Mouse (Mus musculus): ENCODE measurements around the gene Fam32a. TPM values are rescaled to one million over a fixed set of nuclear protein-coding genes. Genes with fewer than 3 reads are reported as not detected.

Fam32a gene
- polyA plus RNA-seq (2015; fragmentation: Nextera tagmentation; extraction: Ambion mirVana) = 55.5 and 56.7 TPM in 2 replicates

GRCm38 (mm10) chr8:72219541-72220363, at the start of gene Fam32a:
Gene Fam32a (plus strand): TSS chr8:72219730.

GRCm38 (mm10) chr8:72189417-72190214, 29.9 kb upstream of the Fam32a start, which contains the start of gene Hsh2d:
Gene Hsh2d (plus strand): TSS chr8:72189638.

GRCm38 (mm10) chr8:72212751-72213150, 6.8 kb upstream of the Fam32a start, which contains the start of gene Cib3:
Gene Cib3 (minus strand): TSS chr8:72212837.

GRCm38 (mm10) chr8:72213536-72213935, 6.0 kb upstream of the Fam32a start, which contains the start of gene Gm11034:
Gene Gm11034 (minus strand): TSS chr8:72213636.

GRCm38 (mm10) chr8:72239499-72240402, 20.2 kb downstream of the Fam32a start, which contains the start of gene Ap1m1:
Gene Ap1m1 (plus strand): TSS chr8:72240018.

Other genes starting within 250 kb of the Fam32a start
- gene Cyp4f18, start 210.1 kb upstream of the Fam32a start, polyA plus RNA-seq (2015; fragmentation: Nextera tagmentation; extraction: Ambion mirVana) = 2.1 and 17.7 TPM in 2 replicates
- not detected in 2 replicates for gene Olfr372, start 178.5 kb upstream of the Fam32a start, polyA plus RNA-seq (2015; fragmentation: Nextera tagmentation; extraction: Ambion mirVana)
- not detected in 2 replicates for gene Olfr373, start 136.6 kb upstream of the Fam32a start, polyA plus RNA-seq (2015; fragmentation: Nextera tagmentation; extraction: Ambion mirVana)
- not detected in 2 replicates for gene Olfr374, start 112.7 kb upstream of the Fam32a start, polyA plus RNA-seq (2015; fragmentation: Nextera tagmentation; extraction: Ambion mirVana)
- gene Tpm4, start 84.8 kb upstream of the Fam32a start, polyA plus RNA-seq (2015; fragmentation: Nextera tagmentation; extraction: Ambion mirVana) = 416 and 576 TPM in 2 replicates
- 75.3 and 77.5 TPM in 2 replicates for gene Rab8a, start 58.5 kb upstream of the Fam32a start, polyA plus RNA-seq (2015; fragmentation: Nextera tagmentation; extraction: Ambion mirVana)
- gene Hsh2d, start 30.1 kb upstream of the Fam32a start, polyA plus RNA-seq (2015; fragmentation: Nextera tagmentation; extraction: Ambion mirVana) = 0.08 and 0.19 TPM in 2 replicates
- gene Cib3, start 6.9 kb upstream of the Fam32a start, polyA plus RNA-seq (2015; fragmentation: Nextera tagmentation; extraction: Ambion mirVana) = not detected in 2 replicates
- not detected in 2 replicates for gene Gm11034, start 6.1 kb upstream of the Fam32a start, polyA plus RNA-seq (2015; fragmentation: Nextera tagmentation; extraction: Ambion mirVana)
- 67.9 and 72.6 TPM in 2 replicates for gene Ap1m1, start 20.3 kb downstream of the Fam32a start, polyA plus RNA-seq (2015; fragmentation: Nextera tagmentation; extraction: Ambion mirVana)
- 7.1 and 7.8 TPM in 2 replicates for gene Gm10282, start 85.5 kb downstream of the Fam32a start, polyA plus RNA-seq (2015; fragmentation: Nextera tagmentation; extraction: Ambion mirVana)
- 22.9 and 33.7 TPM in 2 replicates for gene Klf2, start 99.3 kb downstream of the Fam32a start, polyA plus RNA-seq (2015; fragmentation: Nextera tagmentation; extraction: Ambion mirVana)
- gene Eps15l1, start 201.7 kb downstream of the Fam32a start, polyA plus RNA-seq (2015; fragmentation: Nextera tagmentation; extraction: Ambion mirVana) = 23.0 and 24.0 TPM in 2 replicates
- gene Calr3, start 224.1 kb downstream of the Fam32a start, polyA plus RNA-seq (2015; fragmentation: Nextera tagmentation; extraction: Ambion mirVana) = 0.56 and 0.84 TPM in 2 replicates
- 5.2 and 5.7 TPM in 2 replicates for gene 1700030K09Rik, start 224.2 kb downstream of the Fam32a start, polyA plus RNA-seq (2015; fragmentation: Nextera tagmentation; extraction: Ambion mirVana)

Data from urinary bladder, postnatal 0 days (tissue).